Mouse (Mus musculus) right cerebral cortex, adult 2 months (tissue): ENCODE data around the gene Clec1a.
A peak's percentile ranks its signal among the peaks of the same experiment; 100 is the strongest.

Source experiments
- DNase-seq, 2 experiments: peaks; one replicate each; pipeline ENCODE4 v3.0.0; 2021 to 2022; ENCODE audit warnings: low spot score in 2 of 2

Clec1a gene

DNA sequence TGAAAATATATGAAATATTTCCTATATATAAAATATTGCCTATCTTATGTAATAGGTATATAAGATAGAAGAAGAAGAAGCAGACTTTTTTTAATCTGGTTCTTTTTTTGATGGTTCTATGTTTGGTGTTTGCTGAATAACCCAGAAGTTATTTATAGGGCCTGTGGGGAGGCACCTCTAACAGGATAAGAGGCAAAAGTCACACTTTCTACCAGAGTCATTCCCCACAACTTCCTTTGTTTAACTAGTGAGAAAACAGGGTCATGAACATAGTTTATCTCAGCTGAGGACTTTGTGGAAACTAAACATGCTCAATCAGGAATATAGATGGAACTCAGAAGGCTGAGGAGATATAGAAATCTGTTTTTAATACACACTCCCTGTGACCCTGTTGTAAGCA, 45.8 kb downstream of the Clec1a start:
- DNase-seq, result no peak

DNA sequence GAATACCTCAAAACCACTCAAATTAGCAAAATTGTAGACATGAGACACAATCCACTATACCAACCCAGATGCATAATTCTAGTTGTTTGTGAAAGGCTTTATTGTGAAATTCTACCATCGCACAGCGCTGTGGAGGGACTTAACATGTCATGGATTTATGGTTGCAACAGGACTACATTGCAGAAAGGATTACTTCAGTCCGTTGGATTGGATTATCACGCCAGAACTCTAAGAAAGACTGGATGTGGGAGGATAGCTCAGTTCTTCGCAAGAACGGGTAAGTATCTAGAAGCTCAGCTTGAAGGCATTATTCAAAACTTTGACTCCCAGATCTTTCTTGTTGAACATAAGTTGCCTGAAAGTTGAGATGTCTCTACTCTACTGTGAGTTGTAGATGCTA, 48.4 kb downstream of the Clec1a start:
- no peak for DNase-seq

DNA sequence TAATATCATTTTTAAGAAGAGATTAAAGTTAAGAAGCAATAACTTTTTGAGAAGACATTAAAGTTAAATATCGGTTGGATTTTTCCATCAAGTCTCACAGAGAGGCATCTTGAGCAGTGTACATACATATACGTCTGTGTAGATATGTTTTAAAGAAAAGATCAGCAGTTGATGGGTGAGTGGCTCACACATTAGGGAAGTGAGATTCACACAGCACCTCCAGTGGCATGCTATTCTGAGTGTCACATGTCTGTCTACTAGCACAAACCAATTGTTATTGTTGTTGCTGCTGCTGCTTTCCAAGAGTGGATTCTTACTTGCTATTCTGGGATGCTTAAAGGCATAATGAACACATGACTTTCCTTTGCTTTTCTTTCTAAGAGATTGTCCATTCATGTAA, 49.4 kb downstream of the Clec1a start:
- no peak for DNase-seq

DNA sequence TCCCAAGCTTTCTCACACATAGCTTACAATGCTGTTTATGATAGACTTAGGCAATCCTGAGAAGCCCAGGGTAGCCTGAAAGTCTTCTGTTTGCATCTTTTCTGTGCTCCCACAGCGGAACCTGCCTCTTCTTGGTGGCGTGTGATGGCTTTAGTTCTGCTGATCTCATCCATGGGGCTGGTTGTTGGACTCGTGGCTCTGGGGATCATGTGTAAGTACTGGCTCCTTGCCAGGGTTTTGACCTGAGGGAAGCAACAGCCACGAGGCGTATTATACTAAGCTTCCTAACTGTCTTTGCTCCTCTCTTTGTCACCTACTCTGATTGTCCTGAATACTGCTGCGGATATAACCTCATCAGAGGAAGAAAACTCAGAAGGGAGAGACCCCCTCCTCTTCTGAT, 51.9 kb downstream of the Clec1a start:
- no peak for DNase-seq

DNA sequence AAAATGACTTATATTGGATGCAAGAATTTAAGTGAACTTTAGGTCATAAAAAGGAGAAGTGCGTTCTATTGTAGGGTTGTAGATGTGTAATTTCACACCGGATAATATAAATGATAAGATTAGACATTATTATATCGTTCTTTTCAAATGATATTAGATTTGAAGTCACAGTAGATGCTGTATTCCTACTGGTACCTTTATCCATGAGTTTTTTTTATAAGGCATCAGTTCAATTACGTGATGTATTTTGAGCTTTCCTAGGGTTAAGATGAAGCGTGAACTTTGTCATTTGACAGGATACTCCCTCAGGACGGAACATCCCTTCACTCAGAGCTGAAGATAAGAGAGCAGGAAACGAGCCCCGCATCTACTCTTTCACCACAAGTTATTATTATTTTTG, 54.8 kb downstream of the Clec1a start, which contains the start of gene Clec1b:
Gene Clec1b (plus strand): TSS at position 301 of the 400 bp plus-strand sequence.
- no peak for DNase-seq

DNA sequence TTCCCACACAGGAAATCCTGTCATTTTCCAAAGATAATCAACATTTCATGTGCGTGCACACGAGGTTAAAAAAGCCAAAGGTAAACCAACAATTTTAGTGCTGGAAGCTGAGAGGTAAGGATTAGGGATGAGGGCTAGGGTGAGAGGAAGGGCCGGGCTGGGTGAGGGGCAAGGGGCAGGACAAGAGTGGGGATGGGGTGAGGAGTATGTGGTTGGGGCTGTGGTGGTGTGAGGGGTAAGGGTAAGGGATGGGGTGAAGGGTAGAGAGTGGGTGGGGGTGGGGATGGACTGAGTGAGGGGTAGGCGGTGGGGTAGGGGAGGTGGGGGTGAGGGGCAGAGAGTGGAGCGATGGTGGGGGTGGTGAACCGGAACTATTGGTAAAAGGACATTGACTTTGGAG, 58.1 kb downstream of the Clec1a start:
- no peak for DNase-seq

DNA sequence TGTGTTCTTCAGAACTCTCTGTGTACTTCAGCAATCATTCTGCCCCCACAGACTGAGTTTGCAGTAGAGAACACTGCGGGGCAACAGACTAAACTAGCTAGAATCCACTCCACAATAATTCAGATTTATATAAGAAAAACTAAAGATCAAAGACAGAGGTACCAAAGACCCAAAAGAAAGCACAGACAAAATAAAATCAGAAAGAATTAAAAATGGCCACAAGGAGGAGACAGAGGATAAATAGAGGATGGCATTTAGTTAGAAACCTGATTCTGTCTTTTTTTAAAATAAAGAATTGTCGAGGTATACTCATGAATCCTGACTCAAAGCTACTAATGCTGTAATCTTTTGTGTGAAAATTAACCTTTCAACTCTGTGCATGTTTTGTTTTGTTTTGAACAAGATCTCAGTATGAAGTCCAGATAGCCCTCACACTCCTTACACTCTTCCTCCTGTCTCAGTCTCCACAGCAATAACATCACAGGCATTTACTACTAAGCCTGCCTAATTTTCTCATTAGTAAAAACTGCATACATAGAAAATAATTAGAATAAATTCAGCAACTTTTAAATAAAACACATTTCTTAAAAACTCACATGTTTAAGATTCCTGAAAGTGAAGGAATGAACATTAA, 58.6 kb downstream of the Clec1a start:
- DNase-seq, result no peak

DNA sequence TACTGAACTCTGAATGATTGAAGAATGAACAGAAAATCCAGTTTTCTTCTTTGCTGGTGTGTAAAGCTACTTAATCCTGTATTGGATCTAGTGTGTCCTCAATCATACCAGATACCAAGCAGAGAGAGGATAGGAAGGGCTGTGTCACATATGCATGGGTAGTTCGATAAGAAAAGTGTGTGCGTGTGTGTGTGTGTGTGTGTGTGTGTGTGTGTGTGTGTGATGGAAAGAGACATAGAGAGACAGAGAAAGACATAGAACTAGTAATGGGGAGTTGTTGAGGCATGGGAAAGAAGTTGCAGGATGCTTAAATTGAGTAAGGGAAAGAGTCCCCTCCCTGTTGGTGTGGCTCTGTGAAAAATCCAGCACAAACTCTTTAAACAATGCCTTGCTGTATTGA, 66.0 kb downstream of the Clec1a start, which contains the start of gene Clec12b:
Gene Clec12b (minus strand): TSS at position 101 of the 400 bp plus-strand sequence.
- no peak for DNase-seq

DNA sequence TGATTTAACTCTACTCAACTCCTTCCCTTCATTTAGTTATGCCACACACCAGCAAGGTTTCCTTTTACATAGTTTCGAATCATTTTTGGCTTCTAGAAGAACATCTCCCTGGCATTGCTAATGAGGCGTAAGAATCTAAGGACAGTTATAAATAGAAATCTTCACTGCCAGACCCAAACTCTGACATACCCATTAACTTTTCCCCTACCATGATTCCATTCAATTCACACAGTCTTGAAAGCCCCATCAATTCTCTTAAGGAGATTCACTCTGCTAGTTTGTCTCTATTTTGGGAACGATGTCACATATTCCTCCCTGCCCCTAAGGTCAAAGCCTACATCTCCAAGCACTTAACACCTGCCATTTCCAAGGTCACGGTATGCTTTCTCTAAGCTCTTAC, 66.8 kb downstream of the Clec1a start:
- no peak for DNase-seq

DNA sequence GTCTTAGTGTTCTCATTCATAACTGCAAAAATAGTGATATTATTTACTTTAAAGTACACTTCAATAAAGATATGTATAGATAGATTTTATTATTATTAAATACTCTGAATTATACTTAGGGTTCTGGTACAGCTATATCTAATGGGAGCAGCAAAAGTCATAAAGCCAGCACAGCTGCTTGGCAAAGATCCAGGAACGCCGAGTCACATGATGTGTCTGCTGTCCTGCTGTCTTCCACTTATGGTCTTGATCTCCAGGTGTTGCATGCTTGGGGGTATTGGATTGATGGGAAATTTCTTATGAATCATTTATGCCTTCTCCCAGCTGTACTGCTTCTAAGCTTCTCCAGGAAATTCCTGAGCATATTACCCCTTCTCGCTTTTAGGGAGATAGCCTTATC, 68.3 kb downstream of the Clec1a start:
- no peak for DNase-seq

DNA sequence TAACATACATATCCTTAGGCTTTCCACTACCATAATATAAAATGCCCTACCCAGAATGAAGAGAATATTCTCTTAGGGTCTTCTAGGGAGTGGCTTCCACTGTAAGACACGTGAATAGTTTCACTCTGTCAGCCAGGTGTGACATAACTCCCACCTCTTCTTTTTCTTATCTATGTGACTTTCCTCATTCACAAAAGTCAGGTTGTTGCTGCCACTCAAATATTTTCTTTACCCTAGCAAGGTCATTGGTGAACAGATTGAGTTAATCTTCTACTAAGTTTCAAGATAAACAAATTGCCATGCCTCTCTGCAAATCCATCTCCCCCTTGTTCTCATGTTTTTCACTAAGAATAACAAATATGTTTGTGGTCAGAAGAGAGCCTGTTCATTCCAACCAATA, 70.1 kb downstream of the Clec1a start:
- DNase-seq, result no peak

DNA sequence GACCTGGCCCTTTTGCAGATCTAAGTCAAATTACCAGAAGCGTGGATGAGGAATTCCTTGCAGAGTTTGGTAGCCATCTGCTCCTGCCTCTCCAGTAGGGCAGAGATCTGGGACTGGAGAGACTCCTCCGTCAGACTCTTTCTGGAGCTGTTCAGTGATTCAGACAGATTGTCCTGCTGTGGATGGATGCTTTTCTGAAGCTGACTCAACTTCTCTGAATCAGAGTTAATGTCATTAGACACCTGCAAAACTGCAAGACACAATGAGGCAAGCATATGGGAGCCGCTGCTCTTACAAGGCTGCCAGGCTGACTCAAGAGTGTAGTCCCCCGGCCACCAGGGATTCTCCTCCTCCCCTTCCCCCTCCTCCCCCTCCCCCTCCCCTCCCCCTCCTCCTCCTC, 71.3 kb downstream of the Clec1a start:
- DNase-seq, result peak; percentile 3 to 5

DNA sequence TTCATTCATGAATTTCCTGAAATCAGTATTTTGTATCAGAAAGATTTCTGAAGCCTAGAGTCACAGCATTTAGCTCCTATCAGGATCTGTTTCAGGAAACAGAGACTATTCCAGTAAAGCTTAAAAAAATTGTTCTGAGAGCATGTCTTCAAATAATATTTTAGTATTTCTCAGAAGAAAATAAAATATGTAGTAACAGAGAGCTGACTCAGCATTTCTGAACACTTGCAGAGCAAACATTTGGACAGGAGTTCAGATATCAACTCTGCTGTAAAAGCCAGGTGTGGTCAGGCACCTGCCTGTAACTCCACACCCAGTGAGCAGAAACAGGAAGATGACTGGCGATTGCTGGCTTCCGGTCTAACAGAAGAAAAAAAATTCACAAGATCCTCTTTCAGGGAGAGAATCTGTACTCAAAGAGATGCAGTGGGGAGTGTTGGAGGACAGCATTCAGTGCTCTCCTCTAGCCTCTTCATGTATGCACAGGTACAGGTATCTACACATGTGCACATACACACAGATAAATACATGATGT, 76.8 kb downstream of the Clec1a start:
- no peak for DNase-seq
